Mouse (Mus musculus): ENCODE results near the gene Lta.

- TF ChIP-seq CTCF (IDR thresholded peaks at IDR 0.05; ENCODE audit: extremely low read depth, insufficient read depth, insufficient read length, insufficient replicate concordance) (no peak), POLR2A (IDR thresholded peaks at IDR 0.05; ENCODE audit: low read depth, low read length) (peak; percentile 78)
Measured at GRCm38 (mm10) chr17:35164568-35165450, 40.3 kb downstream of the Lta start, which contains the start of gene Prrc2a.

Measured in spleen, adult 2 months (tissue).